Mouse (Mus musculus): ENCODE measurements around the gene Olfr486. TPM values are rescaled to one million over a fixed set of nuclear protein-coding genes. Genes with fewer than 3 reads are reported as not detected.

Gene Olfr486
- total and polyA plus RNA-seq, 3 experiments = not detected

- H3K4me3 ChIP-seq (replicated peaks in 1 of 3; ENCODE audit: low read depth in 2 of 3, low read length in 2 of 3, poor library complexity in 1 of 3) = no peak within 1 kb of the TSS
- H3K79me2 ChIP-seq (replicated peaks; ENCODE audit: control insufficient read depth, extremely low read depth, insufficient read depth, poor library complexity, severe bottlenecking) = no peaks in the 10 kb centered on the region
- TF ChIP-seq USF2 (conservative IDR thresholded peaks at IDR 0.05; ENCODE audit: low read depth, low read length) = no peak
- TF ChIP-seq E2F4 (IDR thresholded peaks at IDR 0.05; ENCODE audit: insufficient replicate concordance, low read depth, low read length) = no peak
- TF ChIP-seq SMC3 (IDR thresholded peaks at IDR 0.05; ENCODE audit: low read depth, low read length) = no peak
- TF ChIP-seq ELF1 (IDR thresholded peaks at IDR 0.05; ENCODE audit: low read depth, low read length) = no peak
- no peak for TF ChIP-seq JUND (conservative IDR thresholded peaks at IDR 0.05; ENCODE audit: low read depth, low read length)
- no peak for TF ChIP-seq ZMIZ1 (IDR thresholded peaks at IDR 0.05; ENCODE audit: low read depth, low read length)
- no peak for TF ChIP-seq POLR2AphosphoS2 (IDR thresholded peaks at IDR 0.05; ENCODE audit: low read depth, low read length)
- no peak for TF ChIP-seq MEF2A (IDR thresholded peaks at IDR 0.05; ENCODE audit: borderline replicate concordance, low read depth, low read length)
- no peak for TF ChIP-seq CHD2 (IDR thresholded peaks at IDR 0.05; ENCODE audit: low read length)
- no peak for TF ChIP-seq TCF12 (IDR thresholded peaks at IDR 0.05; ENCODE audit: low read depth, low read length)
- no peak for TF ChIP-seq KAT2A (IDR thresholded peaks at IDR 0.05; ENCODE audit: insufficient replicate concordance, low read length)
- TF ChIP-seq IRF4 (IDR thresholded peaks at IDR 0.05; ENCODE audit: low read depth, low read length) = no peak
- TF ChIP-seq JUN (IDR thresholded peaks at IDR 0.05; ENCODE audit: insufficient read depth, low read depth, low read length) = no peak
- TF ChIP-seq NRF1 (IDR thresholded peaks at IDR 0.05; ENCODE audit: low read depth, low read length) = no peak
- TF ChIP-seq HCFC1 (IDR thresholded peaks at IDR 0.05; ENCODE audit: low read depth, low read length) = no peak
- TF ChIP-seq CHD1 (IDR thresholded peaks at IDR 0.05; ENCODE audit: low read depth, low read length) = no peak
- TF ChIP-seq ZKSCAN1 (IDR thresholded peaks at IDR 0.05; ENCODE audit: borderline replicate concordance, low read depth, low read length) = no peak
- TF ChIP-seq POLR2A (IDR thresholded peaks at IDR 0.05; ENCODE audit: low read depth, low read length) = no peak
- no peak for TF ChIP-seq SIN3A (IDR thresholded peaks at IDR 0.05; ENCODE audit: low read length)
- no peak for TF ChIP-seq ETS1 (conservative IDR thresholded peaks at IDR 0.05; ENCODE audit: low read depth, low read length)
- H3K27me3 ChIP-seq (replicated peaks) = peaks cover 7% of the 10 kb centered on the region
- H3K27ac ChIP-seq (ENCODE audit: insufficient read depth, low read depth) = no peak within 1 kb of the TSS
- H3K4me1 ChIP-seq (ENCODE audit: control insufficient read depth in 1 of 2, insufficient read depth in 2 of 2) = no peaks in the 10 kb centered on the region
- H3K9me3 ChIP-seq (replicated peaks; ENCODE audit: low read length) = no peaks in the 10 kb centered on the region
- in situ Hi-C loops (cut with MboI; ENCODE audit: low pct_ligation_motif_present, low pct_unique_long_range_greater_than_20kb, low sequenced_read_pairs) = no loop called here
- dilution Hi-C loops (cut with MboI; ENCODE audit: extremely low pct_ligation_motif_present, extremely low pct_unique_long_range_greater_than_20kb, low sequenced_read_pairs) = no loop called here
- no peaks in the 10 kb centered on the region for H3K36me3 ChIP-seq (replicated peaks in 1 of 2; ENCODE audit: control insufficient read depth in 1 of 2, insufficient read depth in 1 of 2, low read length in 1 of 2)
- no peak for DNase-seq (ENCODE audit: extremely low read depth)
- no peak within 1 kb of the TSS for H3K4me2 ChIP-seq (ENCODE audit: insufficient read depth, low read depth, poor library complexity, severe bottlenecking)
- no peak within 1 kb of the TSS for H3K9ac ChIP-seq (ENCODE audit: insufficient read depth, low read depth)
Observed at GRCm38 (mm10) chr7:108127349-108127748, 45.2 kb downstream of the Olfr486 start, which contains the start of gene Olfr484. Gene Olfr484, minus strand, starts transcription at chr7:108127449.

Other genes starting within 250 kb of the Olfr486 start
Only the 20 nearest of the 21 such genes appear.
- not detected in 2 replicates for gene Olfr473, start 242.3 kb downstream of the Olfr486 start, total RNA-seq (2012; rRNA removed)
- gene Olfr473, start 242.3 kb downstream of the Olfr486 start, total RNA-seq (2014; rRNA removed) = not detected in 2 replicates
- not detected in 2 replicates for gene Olfr473, start 242.3 kb downstream of the Olfr486 start, polyA plus RNA-seq (2012; ENCODE audit: insufficient read length, low read depth)
- not detected in 2 replicates for gene Olfr474, start 218.1 kb downstream of the Olfr486 start, total RNA-seq (2012; rRNA removed)
- gene Olfr474, start 218.1 kb downstream of the Olfr486 start, total RNA-seq (2014; rRNA removed) = not detected in 2 replicates
- not detected in 2 replicates for gene Olfr474, start 218.1 kb downstream of the Olfr486 start, polyA plus RNA-seq (2012; ENCODE audit: insufficient read length, low read depth)
- not detected in 2 replicates for gene Olfr476, start 207.9 kb downstream of the Olfr486 start, total RNA-seq (2012; rRNA removed)
- gene Olfr476, start 207.9 kb downstream of the Olfr486 start, total RNA-seq (2014; rRNA removed) = not detected in 2 replicates
- not detected in 2 replicates for gene Olfr476, start 207.9 kb downstream of the Olfr486 start, polyA plus RNA-seq (2012; ENCODE audit: insufficient read length, low read depth)
- gene Olfr477, start 186.0 kb downstream of the Olfr486 start, total RNA-seq (2012; rRNA removed) = not detected in 2 replicates
- gene Olfr477, start 186.0 kb downstream of the Olfr486 start, total RNA-seq (2014; rRNA removed) = not detected in 2 replicates
- not detected in 2 replicates for gene Olfr477, start 186.0 kb downstream of the Olfr486 start, polyA plus RNA-seq (2012; ENCODE audit: insufficient read length, low read depth)
- gene Olfr478, start 138.8 kb downstream of the Olfr486 start, total RNA-seq (2012; rRNA removed) = not detected in 2 replicates
- not detected in 2 replicates for gene Olfr478, start 138.8 kb downstream of the Olfr486 start, total RNA-seq (2014; rRNA removed)
- not detected in 2 replicates for gene Olfr478, start 138.8 kb downstream of the Olfr486 start, polyA plus RNA-seq (2012; ENCODE audit: insufficient read length, low read depth)
- gene Olfr479, start 122.0 kb downstream of the Olfr486 start, total RNA-seq (2012; rRNA removed) = not detected in 2 replicates
- not detected in 2 replicates for gene Olfr479, start 122.0 kb downstream of the Olfr486 start, total RNA-seq (2014; rRNA removed)
- not detected in 2 replicates for gene Olfr479, start 122.0 kb downstream of the Olfr486 start, polyA plus RNA-seq (2012; ENCODE audit: insufficient read length, low read depth)
- not detected in 2 replicates for gene Olfr480, start 105.4 kb downstream of the Olfr486 start, total RNA-seq (2012; rRNA removed)
- not detected in 2 replicates for gene Olfr480, start 105.4 kb downstream of the Olfr486 start, total RNA-seq (2014; rRNA removed)
- gene Olfr480, start 105.4 kb downstream of the Olfr486 start, polyA plus RNA-seq (2012; ENCODE audit: insufficient read length, low read depth) = not detected in 2 replicates
- not detected in 2 replicates for gene Olfr481, start 92.9 kb downstream of the Olfr486 start, total RNA-seq (2012; rRNA removed)
- not detected in 2 replicates for gene Olfr481, start 92.9 kb downstream of the Olfr486 start, total RNA-seq (2014; rRNA removed)
- not detected in 2 replicates for gene Olfr481, start 92.9 kb downstream of the Olfr486 start, polyA plus RNA-seq (2012; ENCODE audit: insufficient read length, low read depth)
- not detected in 2 replicates for gene Olfr482, start 75.2 kb downstream of the Olfr486 start, total RNA-seq (2012; rRNA removed)
- gene Olfr482, start 75.2 kb downstream of the Olfr486 start, total RNA-seq (2014; rRNA removed) = 0.50 and 0.59 TPM in 2 replicates
- not detected in 2 replicates for gene Olfr482, start 75.2 kb downstream of the Olfr486 start, polyA plus RNA-seq (2012; ENCODE audit: insufficient read length, low read depth)
- not detected in 2 replicates for gene Olfr483, start 71.9 kb downstream of the Olfr486 start, total RNA-seq (2012; rRNA removed)
- not detected in 2 replicates for gene Olfr483, start 71.9 kb downstream of the Olfr486 start, total RNA-seq (2014; rRNA removed)
- not detected in 2 replicates for gene Olfr483, start 71.9 kb downstream of the Olfr486 start, polyA plus RNA-seq (2012; ENCODE audit: insufficient read length, low read depth)
- gene Olfr484, start 45.3 kb downstream of the Olfr486 start, total RNA-seq (2012; rRNA removed) = not detected in 2 replicates
- not detected in 2 replicates for gene Olfr484, start 45.3 kb downstream of the Olfr486 start, total RNA-seq (2014; rRNA removed)
- gene Olfr484, start 45.3 kb downstream of the Olfr486 start, polyA plus RNA-seq (2012; ENCODE audit: insufficient read length, low read depth) = not detected in 2 replicates
- gene Olfr485, start 12.9 kb downstream of the Olfr486 start, total RNA-seq (2012; rRNA removed) = not detected in 2 replicates
- not detected in 2 replicates for gene Olfr485, start 12.9 kb downstream of the Olfr486 start, total RNA-seq (2014; rRNA removed)
- gene Olfr485, start 12.9 kb downstream of the Olfr486 start, polyA plus RNA-seq (2012; ENCODE audit: insufficient read length, low read depth) = not detected in 2 replicates
- gene Olfr487, start 41.9 kb upstream of the Olfr486 start, total RNA-seq (2012; rRNA removed) = not detected in 2 replicates
- not detected in 2 replicates for gene Olfr487, start 41.9 kb upstream of the Olfr486 start, total RNA-seq (2014; rRNA removed)
- gene Olfr487, start 41.9 kb upstream of the Olfr486 start, polyA plus RNA-seq (2012; ENCODE audit: insufficient read length, low read depth) = not detected in 2 replicates
- gene Olfr488, start 85.6 kb upstream of the Olfr486 start, total RNA-seq (2012; rRNA removed) = not detected in 2 replicates
- gene Olfr488, start 85.6 kb upstream of the Olfr486 start, total RNA-seq (2014; rRNA removed) = not detected in 2 replicates
- gene Olfr488, start 85.6 kb upstream of the Olfr486 start, polyA plus RNA-seq (2012; ENCODE audit: insufficient read length, low read depth) = not detected in 2 replicates
- gene Olfr490, start 116.2 kb upstream of the Olfr486 start, total RNA-seq (2012; rRNA removed) = not detected in 2 replicates
- not detected in 2 replicates for gene Olfr490, start 116.2 kb upstream of the Olfr486 start, total RNA-seq (2014; rRNA removed)
- not detected in 2 replicates for gene Olfr490, start 116.2 kb upstream of the Olfr486 start, polyA plus RNA-seq (2012; ENCODE audit: insufficient read length, low read depth)
- gene Olfr491, start 140.7 kb upstream of the Olfr486 start, total RNA-seq (2012; rRNA removed) = not detected in 2 replicates
- gene Olfr491, start 140.7 kb upstream of the Olfr486 start, total RNA-seq (2014; rRNA removed) = not detected in 2 replicates
- not detected in 2 replicates for gene Olfr491, start 140.7 kb upstream of the Olfr486 start, polyA plus RNA-seq (2012; ENCODE audit: insufficient read length, low read depth)
- not detected in 2 replicates for gene Olfr492, start 150.9 kb upstream of the Olfr486 start, total RNA-seq (2012; rRNA removed)
- not detected in 2 replicates for gene Olfr492, start 150.9 kb upstream of the Olfr486 start, total RNA-seq (2014; rRNA removed)
- gene Olfr492, start 150.9 kb upstream of the Olfr486 start, polyA plus RNA-seq (2012; ENCODE audit: insufficient read length, low read depth) = not detected in 2 replicates
- gene Olfr493, start 174.2 kb upstream of the Olfr486 start, total RNA-seq (2012; rRNA removed) = not detected in 2 replicates
- not detected in 2 replicates for gene Olfr493, start 174.2 kb upstream of the Olfr486 start, total RNA-seq (2014; rRNA removed)
- gene Olfr493, start 174.2 kb upstream of the Olfr486 start, polyA plus RNA-seq (2012; ENCODE audit: insufficient read length, low read depth) = not detected in 2 replicates
- not detected in 2 replicates for gene Olfr494, start 192.6 kb upstream of the Olfr486 start, total RNA-seq (2012; rRNA removed)
- gene Olfr494, start 192.6 kb upstream of the Olfr486 start, total RNA-seq (2014; rRNA removed) = not detected in 2 replicates
- gene Olfr494, start 192.6 kb upstream of the Olfr486 start, polyA plus RNA-seq (2012; ENCODE audit: insufficient read length, low read depth) = not detected in 2 replicates
- not detected in 2 replicates for gene Olfr495, start 220.4 kb upstream of the Olfr486 start, total RNA-seq (2012; rRNA removed)
- not detected in 2 replicates for gene Olfr495, start 220.4 kb upstream of the Olfr486 start, total RNA-seq (2014; rRNA removed)
- not detected in 2 replicates for gene Olfr495, start 220.4 kb upstream of the Olfr486 start, polyA plus RNA-seq (2012; ENCODE audit: insufficient read length, low read depth)

Measured in CH12.LX (cell line).